Mouse (Mus musculus) monocyte, adult 5-6 weeks (primary cell): ENCODE data around the gene Fgf15. TPM values are rescaled to one million over a fixed set of nuclear protein-coding genes. Genes with fewer than 3 reads are reported as not detected.

ENCODE experiments used
- ATAC-seq: fragments of 153-309, 156-312 bp; replicated peaks from 2 replicates; pipeline ENCODE4 v1.8.0; 2017; ENCODE audit warnings: mild to moderate bottlenecking; ENCODE audit not compliant: low TSS enrichment, insufficient number of reproducible peaks, severe bottlenecking, poor library complexity, low FRiP score
- total RNA-seq: library from RNA; stranded (forward); fragments of 200-1000, 200-491, 200-594 nt; gene quantifications from 3 replicates; pipeline ENCODE4 v1.2.3, GENCODE M21; 2017

The Fgf15 gene
- total RNA-seq, result not detected in 3 replicates

DNA sequence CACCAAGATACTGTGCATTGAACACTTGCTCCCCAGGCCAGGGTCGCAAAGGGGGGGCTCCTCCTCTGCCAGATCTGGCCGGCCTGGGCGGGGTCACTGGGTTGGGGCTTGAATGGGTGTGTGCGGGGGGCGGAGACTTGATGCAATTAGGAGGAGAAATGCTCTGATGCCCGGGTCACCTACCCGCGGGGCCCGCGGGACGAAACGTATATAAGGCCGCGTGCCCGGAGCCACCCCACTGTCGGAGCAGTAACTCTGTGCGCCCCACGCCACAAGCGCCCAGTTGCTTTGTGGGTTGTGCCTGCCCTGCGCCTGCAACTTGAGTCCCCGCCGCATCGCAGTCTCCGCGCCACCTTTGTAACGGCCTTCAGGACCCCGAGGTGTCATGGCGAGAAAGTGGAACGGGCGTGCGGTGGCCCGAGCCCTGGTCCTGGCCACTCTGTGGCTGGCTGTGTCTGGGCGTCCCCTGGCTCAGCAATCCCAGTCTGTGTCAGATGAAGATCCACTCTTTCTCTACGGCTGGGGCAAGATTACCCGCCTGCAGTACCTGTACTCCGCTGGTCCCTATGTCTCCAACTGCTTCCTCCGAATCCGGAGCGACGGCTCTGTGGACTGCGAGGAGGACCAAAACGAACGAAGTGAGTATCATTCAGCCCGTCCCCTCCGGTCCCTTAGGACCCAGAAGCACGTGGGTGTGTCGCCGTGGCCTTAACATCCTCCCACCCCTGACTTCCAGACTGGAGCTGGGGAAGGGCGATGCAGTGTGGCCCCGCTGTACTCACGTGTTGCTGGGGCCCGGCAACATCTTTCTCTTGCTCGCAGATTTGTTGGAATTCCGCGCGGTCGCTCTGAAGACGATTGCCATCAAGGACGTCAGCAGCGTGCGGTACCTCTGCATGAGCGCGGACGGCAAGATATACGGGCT, at the start of gene Fgf15:
Gene Fgf15 (plus strand): TSS at position 238 of the 925 bp plus-strand sequence.
- no peak for ATAC-seq

DNA sequence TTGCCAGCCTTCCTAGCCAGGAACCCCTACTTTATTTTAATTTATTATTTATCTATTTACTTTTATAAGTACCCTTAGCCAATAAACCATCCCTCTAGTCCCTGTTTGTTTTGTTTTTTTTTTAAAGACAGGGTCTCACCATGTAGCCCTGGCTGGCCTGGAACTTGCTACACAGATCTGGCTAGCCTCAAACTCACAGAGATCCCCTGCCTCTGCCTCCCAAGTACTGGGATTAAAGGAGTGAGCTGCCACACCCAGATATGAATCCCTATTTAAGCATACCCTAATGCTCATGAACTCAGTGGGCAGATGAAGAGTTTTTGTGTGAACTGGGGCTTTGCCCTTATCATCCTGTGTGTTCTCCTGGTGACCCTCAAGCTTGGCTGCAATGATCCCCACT, 49.3 kb upstream of the Fgf15 start, which contains the start of gene Fgf4:
Gene Fgf4 (plus strand): TSS at position 301 of the 400 bp plus-strand sequence.
- ATAC-seq, result no peak

- no peak for ATAC-seq
Observed at GRCm38 (mm10) chr7:144851321-144851720, 45.0 kb upstream of the Fgf15 start.

DNA sequence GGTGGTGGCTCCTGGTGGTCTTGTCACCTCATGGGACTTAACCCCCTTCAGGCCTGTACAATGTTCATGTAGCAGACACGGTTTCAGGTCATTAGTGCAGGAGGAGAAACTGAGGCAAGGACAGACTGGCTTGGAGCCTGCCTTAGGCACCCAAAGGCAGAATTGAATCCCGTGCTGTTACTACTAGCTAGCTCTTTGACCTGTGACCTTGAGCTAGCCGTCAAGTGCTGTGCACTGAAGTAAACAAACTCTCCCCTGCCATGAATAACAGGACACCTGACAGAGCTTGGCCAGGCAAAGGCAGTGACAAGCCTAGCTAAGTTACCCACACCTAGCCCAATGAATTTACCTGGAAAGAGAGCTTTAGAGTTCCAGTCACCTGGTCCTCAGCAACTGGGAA, 41.4 kb upstream of the Fgf15 start:
- no peak for ATAC-seq

GRCm38 (mm10) chr7:144857158-144857557, 39.2 kb upstream of the Fgf15 start:
- ATAC-seq, result no peak

DNA sequence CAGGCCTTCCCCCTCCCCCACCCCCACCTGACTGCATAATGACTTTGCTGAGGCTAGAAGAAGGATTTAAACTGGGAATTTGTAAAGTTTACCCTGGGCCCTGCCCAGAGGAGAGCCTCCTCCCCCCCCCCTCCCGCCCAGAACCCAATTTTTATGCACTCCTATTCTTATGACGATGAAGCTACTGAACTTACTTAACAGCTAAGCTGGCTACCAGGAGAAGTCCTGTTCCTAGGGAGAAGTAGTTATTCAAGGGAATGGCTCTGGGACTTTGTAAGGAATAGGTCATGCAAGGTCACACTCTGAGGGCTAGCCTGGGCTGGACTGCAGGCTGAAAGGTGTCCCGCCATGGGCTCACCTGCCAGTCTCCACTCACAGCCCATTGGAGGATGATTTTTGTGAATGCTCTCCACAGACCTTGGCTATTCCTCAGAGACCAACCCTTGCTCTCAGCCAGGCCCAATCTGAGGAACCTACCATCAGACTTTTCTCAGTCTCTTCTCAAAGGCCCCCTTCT, 38.4 kb upstream of the Fgf15 start:
- no peak for ATAC-seq

GRCm38 (mm10) chr7:144858702-144859101, 37.6 kb upstream of the Fgf15 start:
- no peak for ATAC-seq

- ATAC-seq, result no peak
Observed at GRCm38 (mm10) chr7:144861056-144861768, 35.1 kb upstream of the Fgf15 start.

DNA sequence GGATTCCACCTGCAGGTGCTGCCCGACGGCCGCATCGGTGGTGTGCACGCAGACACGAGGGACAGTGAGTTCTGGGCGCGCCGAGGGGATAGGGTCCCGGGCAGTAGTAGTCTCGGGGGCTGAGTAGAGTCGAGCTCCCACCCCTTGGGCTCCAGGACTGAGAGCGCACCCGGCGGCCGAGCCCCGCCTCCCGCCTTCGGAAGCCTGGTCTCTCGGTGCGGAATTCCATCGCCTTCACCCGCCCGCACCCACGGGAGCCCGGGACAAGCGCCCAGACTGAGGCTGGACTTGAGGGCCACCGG, 34.6 kb upstream of the Fgf15 start:
- no peak for ATAC-seq

DNA sequence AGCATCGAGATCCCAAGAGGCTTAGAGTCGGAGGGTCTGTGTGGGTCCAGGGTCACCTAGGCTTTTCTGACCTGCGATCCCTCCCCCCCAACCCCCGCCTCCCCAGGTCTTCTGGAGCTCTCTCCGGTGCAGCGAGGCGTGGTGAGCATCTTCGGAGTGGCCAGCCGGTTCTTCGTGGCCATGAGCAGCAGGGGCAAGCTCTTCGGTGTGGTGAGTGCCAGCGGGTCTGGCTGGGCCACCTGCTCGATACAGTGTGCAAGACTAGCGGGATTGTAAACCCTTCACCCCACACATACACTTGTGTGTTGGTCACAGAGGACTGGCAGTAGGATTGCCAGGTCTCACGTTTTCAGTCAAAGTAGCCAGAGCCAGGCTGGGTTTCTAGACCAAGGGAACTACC, 34.2 kb upstream of the Fgf15 start:
- no peak for ATAC-seq

GRCm38 (mm10) chr7:144862712-144863111, 33.6 kb upstream of the Fgf15 start:
- no peak for ATAC-seq

GRCm38 (mm10) chr7:144863196-144863595, 33.1 kb upstream of the Fgf15 start:
- no peak for ATAC-seq

- no peak for ATAC-seq
Observed at GRCm38 (mm10) chr7:144864160-144864670, 32.1 kb upstream of the Fgf15 start.

GRCm38 (mm10) chr7:144867161-144867560, 29.2 kb upstream of the Fgf15 start:
- ATAC-seq, result no peak

GRCm38 (mm10) chr7:144867602-144868001, 28.7 kb upstream of the Fgf15 start:
- no peak for ATAC-seq

GRCm38 (mm10) chr7:144872420-144872819, 23.9 kb upstream of the Fgf15 start:
- no peak for ATAC-seq

DNA sequence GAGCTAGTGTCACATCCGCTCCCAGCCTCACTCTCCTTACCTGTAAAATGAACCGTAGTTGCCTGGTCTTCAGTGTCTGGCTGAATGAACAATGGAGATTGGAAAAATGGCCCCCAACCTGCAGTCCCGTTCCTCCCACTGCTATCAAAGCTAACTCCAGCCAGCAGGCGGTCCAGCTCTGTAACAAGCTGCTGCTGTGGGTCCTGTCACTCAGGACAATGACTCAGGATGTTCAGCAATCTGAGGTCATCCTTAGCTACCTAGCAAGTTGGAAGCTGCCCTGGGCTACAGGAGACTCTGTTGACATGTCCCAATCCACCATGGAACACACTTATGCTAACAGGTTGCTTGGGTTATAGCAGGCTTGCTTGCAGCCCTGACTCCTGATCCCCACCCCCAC, 23.2 kb upstream of the Fgf15 start:
- no peak for ATAC-seq

GRCm38 (mm10) chr7:144874226-144874625, 22.1 kb upstream of the Fgf15 start:
- ATAC-seq, result no peak

DNA sequence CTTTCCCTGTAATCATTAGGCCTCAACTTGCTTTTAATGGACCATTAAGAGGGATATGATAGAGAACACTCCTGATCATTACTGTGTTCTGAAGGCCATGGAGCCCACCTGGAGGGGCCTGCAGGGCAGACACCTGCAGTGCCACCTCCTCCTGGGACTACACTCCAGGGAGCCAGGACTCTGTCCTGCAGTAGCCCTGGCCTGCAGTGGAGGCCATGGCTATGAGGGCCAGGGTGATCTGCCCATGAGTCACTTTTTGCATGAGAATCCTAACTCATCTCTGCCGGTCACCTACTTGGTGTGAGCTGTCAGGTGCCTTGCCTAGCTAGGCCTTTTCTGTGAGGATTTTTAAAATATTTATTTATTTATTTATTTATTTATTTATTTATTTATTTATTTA, 17.9 kb upstream of the Fgf15 start:
- ATAC-seq, result no peak

GRCm38 (mm10) chr7:144883106-144883505, 13.2 kb upstream of the Fgf15 start:
- no peak for ATAC-seq
